Mouse (Mus musculus): ENCODE results near the gene Mtor. TPM values are rescaled to one million over a fixed set of nuclear protein-coding genes. Genes with fewer than 3 reads are reported as not detected.

Gene Mtor
- polyA plus RNA-seq, 1 experiment from 2014 or later = 16.5 TPM

DNA sequence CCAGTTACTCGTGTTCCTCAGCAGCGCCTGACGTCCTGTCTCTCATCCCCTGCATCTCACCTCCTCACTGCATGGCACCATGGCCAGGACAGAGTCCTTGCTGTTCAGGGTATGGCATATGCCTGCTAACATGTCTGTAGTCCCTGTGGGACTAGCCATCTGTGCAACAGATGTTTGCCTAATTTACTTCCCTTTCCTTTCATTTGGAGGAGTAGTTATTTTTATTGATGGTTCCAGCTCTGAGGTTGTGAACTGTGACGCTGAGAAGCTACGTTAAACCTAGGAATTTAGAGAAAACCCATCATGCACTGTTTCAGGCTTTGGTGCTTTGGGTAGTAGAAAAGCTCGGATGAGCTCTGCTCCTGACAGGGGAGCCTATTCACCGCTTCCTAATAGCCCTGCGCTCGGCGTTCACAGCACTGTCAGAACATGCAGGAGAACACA is 23.0 kb downstream of the Mtor start:
- Histone ChIP-seq H3K27me3 (no peaks in the 10 kb centered on the region), H3K9me3 (no peaks in the 10 kb centered on the region), H3K9ac (peak overlapping the region; percentile 25; the same call in 1 of the 2 replicates), H3K27ac (peak overlapping the region; percentile 76), H3K4me2 (replicated peaks) (no peak overlapping the region), H3K4me1 (peaks cover 16% of the 10 kb centered on the region), H3K36me3 (peaks cover 97% of the 10 kb centered on the region), H3K4me3 (no peak overlapping the region)
- 18% methylated on average over 10 of the region's 10 CpGs for whole genome bisulfite sequencing
- ATAC-seq (ENCODE audit: low FRiP score, low read depth) = peak; percentile 81

DNA sequence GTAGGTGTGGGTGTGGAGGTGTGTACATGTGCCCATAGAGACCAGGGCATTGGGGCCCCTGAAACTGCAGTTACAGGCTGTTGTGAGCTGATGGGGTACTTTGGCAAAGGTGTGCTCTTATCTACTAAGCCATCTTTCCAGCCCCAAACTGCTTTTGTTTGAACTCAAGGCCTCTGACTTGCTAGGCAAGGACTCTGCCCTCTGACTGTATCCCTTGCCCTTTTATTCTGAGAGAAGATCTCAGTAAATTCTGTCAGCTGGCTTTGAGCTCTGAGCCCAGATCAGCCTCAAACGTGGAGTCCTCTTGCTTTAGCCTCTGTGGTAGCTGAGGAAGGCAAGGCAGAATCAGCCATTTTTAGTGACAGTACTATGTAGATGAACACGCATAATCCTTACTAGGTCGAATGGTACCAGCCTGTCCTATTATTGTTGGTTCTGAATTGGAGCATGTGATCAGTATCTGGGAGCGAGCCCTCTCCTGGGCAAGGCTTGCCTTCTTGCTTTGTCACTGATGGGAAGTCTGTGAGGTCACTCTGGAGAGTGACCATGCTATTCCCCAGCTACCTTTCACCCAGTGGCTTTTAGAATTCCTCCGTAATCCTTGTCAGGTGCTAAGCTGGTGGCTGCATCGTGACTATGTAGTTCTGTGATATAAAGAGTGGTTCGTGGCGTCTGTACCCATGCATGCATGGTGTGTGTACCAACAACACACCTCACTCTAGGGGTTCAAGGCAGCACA is 24.2 kb downstream of the Mtor start:
- no peaks in the 10 kb centered on the region for H3K27me3 ChIP-seq
- H3K9me3 ChIP-seq = no peaks in the 10 kb centered on the region
- WGBS = 87% methylated on average over 8 of the region's 8 CpGs
- no peak overlapping the region for H3K4me2 ChIP-seq (replicated peaks)
- H3K27ac ChIP-seq = 0 out of 2 replicates have a peak overlapping the region, but pooled peaks have one; percentile 70
- ATAC-seq (ENCODE audit: low FRiP score, low read depth) = no peak
- H3K4me3 ChIP-seq = no peak overlapping the region
- peaks cover 16% of the 10 kb centered on the region for H3K4me1 ChIP-seq
- peak overlapping the region; percentile 25; the same call in 1 of the 2 replicates for H3K9ac ChIP-seq
- peaks cover 96% of the 10 kb centered on the region for H3K36me3 ChIP-seq

DNA sequence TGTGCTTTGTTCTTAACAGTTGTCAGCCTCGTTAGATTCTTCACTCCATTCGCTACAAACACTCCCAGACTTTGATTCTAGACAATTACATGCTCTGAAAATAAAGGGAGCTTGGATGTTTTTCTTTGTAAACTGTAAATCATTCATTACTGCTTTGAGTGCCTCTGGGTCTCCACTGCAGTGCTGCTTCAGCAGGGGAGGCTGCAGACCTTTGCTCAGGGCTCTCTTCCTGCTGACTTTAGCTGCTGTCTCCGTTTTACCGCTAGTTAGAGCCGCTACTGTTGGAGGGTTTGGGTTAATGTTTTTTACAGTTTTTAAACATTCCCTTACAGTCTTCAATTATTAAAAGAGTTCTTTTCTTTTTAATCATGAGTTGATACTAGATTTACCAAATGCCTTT is 25.1 kb downstream of the Mtor start:
- H3K27ac ChIP-seq = no peak overlapping the region
- H3K4me1 ChIP-seq = peaks cover 16% of the 10 kb centered on the region
- H3K4me2 ChIP-seq (replicated peaks) = no peak overlapping the region
- 74% methylated on average over 5 of the region's 5 CpGs for WGBS
- peaks cover 93% of the 10 kb centered on the region for H3K36me3 ChIP-seq
- no peak for ATAC-seq (ENCODE audit: low FRiP score, low read depth)
- no peak overlapping the region for H3K4me3 ChIP-seq
- H3K27me3 ChIP-seq = no peaks in the 10 kb centered on the region
- no peak overlapping the region for H3K9ac ChIP-seq
- H3K9me3 ChIP-seq = no peaks in the 10 kb centered on the region

DNA sequence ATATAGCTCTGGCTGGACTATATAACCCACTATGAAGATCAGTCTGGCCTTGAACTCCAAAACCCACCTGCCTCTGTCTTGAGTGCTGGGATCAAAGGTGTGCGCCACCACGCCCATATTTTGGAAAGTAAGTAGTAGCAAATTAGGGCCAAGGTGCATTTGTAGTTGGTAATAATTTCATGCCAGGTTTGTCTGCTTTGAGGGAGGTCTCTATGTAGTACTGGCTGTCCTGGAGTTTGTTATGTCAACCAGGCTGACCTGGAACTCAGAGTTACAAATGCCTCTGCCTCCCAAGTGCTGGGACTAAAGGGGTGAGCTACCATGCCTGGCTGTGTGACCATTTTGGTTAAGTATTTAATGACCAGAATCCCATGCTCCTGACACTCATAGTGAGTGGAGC is 31.8 kb downstream of the Mtor start:
- 95% methylated on average over 2 of the region's 2 CpGs for WGBS
- Histone ChIP-seq H3K4me2 (replicated peaks) (no peak overlapping the region), H3K9me3 (no peaks in the 10 kb centered on the region), H3K36me3 (peaks cover 94% of the 10 kb centered on the region), H3K4me1 (no peaks in the 10 kb centered on the region), H3K9ac (no peak overlapping the region), H3K27me3 (no peaks in the 10 kb centered on the region), H3K27ac (no peak overlapping the region), H3K4me3 (no peak overlapping the region)
- ATAC-seq (ENCODE audit: low FRiP score, low read depth) = no peak

DNA sequence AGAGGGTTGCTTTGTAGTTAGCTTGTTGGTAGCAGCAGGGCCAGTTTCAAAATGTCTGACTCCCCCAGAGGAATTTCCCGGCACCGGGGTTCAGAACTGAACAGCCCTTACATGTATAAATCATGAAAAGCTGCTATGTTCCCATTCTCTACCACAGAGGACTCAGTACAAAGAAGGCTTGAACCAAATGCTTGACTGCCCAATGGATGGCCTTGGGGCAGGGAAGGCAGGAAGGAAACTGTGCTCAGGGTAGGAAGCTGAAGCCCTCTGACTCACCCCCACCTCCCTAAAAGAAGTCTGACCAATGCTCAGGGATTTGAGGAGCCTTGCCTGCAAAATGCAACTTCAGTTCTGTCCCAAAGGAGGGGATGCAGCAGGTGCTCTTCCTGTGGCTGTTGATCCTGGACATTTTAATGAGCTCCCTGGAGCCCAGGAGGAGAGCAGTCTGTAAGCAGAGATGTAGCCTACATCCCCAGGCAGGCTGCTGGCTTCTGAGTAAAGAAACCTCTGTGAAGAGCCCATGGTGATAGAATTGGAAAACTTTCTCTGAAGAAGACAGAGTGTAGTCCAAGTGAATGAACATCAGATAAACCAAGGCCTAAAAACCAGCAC is 33.3 kb downstream of the Mtor start:
- 84% methylated on average over 2 of the region's 2 CpGs for WGBS
- H3K36me3 ChIP-seq = peaks cover 95% of the 10 kb centered on the region
- H3K4me2 ChIP-seq (replicated peaks) = no peak overlapping the region

DNA sequence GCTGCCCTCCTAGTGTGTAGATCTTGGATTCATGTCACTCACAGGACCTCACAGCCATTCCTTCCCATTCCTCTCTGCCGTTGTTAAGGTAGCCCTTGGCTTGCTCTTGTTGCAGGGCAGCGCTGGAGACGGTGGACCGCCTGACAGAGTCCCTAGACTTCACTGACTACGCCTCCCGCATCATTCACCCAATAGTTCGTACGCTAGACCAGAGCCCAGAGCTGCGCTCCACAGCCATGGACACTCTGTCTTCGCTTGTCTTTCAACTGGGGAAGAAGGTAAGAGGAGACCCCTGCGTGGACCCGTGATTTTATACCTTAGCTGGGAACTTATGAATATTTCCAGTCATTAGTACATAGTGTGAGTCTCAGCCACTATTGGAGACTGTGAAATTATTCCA is 36.1 kb downstream of the Mtor start:
- Histone ChIP-seq H3K36me3 (peaks cover 95% of the 10 kb centered on the region), H3K27me3 (no peaks in the 10 kb centered on the region)
- 93% methylated on average over 12 of the region's 12 CpGs for WGBS

More for the DNA sequence above, 33.3 kb downstream of the Mtor start:
- Histone ChIP-seq H3K9ac (no peak overlapping the region), H3K9me3 (no peaks in the 10 kb centered on the region), H3K4me1 (0 out of 2 replicates have a peak, but pooled peaks cover 3% of the 10 kb centered on the region), H3K27ac (no peak overlapping the region), H3K4me3 (no peak overlapping the region), H3K27me3 (no peaks in the 10 kb centered on the region)
- no peak for ATAC-seq (ENCODE audit: low FRiP score, low read depth)

DNA sequence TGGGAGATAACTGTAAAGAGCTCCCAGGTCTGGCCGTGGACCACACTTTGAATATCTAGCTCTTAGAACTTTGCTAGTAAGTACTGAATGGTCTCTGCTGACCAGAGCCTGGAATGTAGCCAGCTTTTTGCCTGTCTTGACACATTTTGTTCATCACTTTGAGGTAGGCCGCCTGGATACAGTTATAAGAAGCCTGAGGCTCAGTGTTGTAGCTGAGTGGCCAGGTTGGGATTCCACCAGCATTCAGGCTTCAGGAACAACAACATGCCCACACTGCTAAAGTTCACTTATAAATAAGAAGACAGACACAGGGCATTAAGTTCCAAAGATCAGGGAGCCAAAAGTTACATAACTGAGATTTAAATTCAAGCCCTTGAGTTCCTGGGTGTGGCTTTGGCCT is 39.4 kb downstream of the Mtor start:
- Histone ChIP-seq H3K27me3 (no peaks in the 10 kb centered on the region), H3K9ac (no peak overlapping the region), H3K36me3 (peaks cover 96% of the 10 kb centered on the region), H3K4me2 (replicated peaks) (no peak overlapping the region), H3K27ac (no peak overlapping the region), H3K4me3 (no peak overlapping the region), H3K4me1 (0 out of 2 replicates have a peak, but pooled peaks cover 3% of the 10 kb centered on the region), H3K9me3 (no peaks in the 10 kb centered on the region)
- ATAC-seq (ENCODE audit: low FRiP score, low read depth) = no peak
- 61% methylated on average over 2 of the region's 2 CpGs for WGBS

More for the DNA sequence above, 36.1 kb downstream of the Mtor start:
- Histone ChIP-seq H3K4me1 (0 out of 2 replicates have a peak, but pooled peaks cover 3% of the 10 kb centered on the region), H3K9ac (no peak overlapping the region), H3K9me3 (no peaks in the 10 kb centered on the region), H3K4me2 (replicated peaks) (no peak overlapping the region), H3K27ac (no peak overlapping the region), H3K4me3 (no peak overlapping the region)
- ATAC-seq (ENCODE audit: low FRiP score, low read depth) = no peak

DNA sequence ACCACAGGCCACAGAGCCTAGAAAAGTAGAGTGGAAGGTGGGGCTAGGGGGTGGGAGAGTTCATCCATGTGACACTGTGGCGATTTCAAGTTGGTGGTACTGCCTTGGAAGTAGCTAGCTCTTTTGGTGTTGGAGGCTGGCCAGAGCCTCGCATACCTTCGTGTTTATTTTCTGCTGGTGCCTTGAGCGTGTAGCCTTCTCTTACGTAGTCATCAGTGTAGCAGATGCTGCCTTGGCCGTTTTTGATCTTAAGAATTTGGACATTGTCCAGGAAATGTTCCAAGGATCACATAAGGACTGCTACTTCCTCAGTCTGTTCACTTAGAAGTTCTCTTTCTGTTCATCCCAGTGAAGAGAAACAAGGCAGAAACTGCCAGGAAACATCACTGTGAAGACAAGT is 42.1 kb downstream of the Mtor start:
- Histone ChIP-seq H3K27ac (no peak overlapping the region), H3K4me2 (replicated peaks) (no peak overlapping the region), H3K4me1 (0 out of 2 replicates have a peak, but pooled peaks cover 3% of the 10 kb centered on the region), H3K9ac (no peak overlapping the region), H3K27me3 (no peaks in the 10 kb centered on the region), H3K9me3 (no peaks in the 10 kb centered on the region), H3K36me3 (peaks cover 90% of the 10 kb centered on the region), H3K4me3 (no peak overlapping the region)
- no peak for ATAC-seq (ENCODE audit: low FRiP score, low read depth)
- WGBS = 65% methylated on average over 6 of the region's 6 CpGs

DNA sequence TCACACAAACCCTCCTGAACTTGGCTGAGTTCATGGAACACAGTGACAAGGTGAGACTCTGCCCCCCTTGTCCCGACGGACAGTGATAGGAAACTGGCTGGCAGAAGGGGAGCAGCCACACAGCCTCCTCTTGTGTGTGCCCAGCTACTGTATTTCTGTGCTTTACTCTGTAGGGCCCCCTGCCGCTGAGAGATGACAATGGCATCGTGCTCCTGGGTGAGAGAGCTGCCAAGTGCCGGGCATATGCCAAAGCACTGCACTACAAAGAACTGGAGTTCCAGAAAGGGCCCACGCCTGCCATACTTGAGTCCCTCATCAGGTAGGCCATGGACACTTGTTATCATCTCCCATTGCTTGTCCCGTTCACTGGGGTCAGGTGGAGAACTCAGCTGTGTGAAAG is 43.0 kb downstream of the Mtor start:
- Histone ChIP-seq H3K9ac (no peak overlapping the region), H3K4me2 (replicated peaks) (no peak overlapping the region), H3K9me3 (no peaks in the 10 kb centered on the region), H3K36me3 (peaks cover 90% of the 10 kb centered on the region), H3K27ac (no peak overlapping the region), H3K4me1 (0 out of 2 replicates have a peak, but pooled peaks cover 1% of the 10 kb centered on the region), H3K27me3 (no peaks in the 10 kb centered on the region), H3K4me3 (no peak overlapping the region)
- 90% methylated on average over 7 of the region's 7 CpGs for WGBS
- no peak for ATAC-seq (ENCODE audit: low FRiP score, low read depth)

DNA sequence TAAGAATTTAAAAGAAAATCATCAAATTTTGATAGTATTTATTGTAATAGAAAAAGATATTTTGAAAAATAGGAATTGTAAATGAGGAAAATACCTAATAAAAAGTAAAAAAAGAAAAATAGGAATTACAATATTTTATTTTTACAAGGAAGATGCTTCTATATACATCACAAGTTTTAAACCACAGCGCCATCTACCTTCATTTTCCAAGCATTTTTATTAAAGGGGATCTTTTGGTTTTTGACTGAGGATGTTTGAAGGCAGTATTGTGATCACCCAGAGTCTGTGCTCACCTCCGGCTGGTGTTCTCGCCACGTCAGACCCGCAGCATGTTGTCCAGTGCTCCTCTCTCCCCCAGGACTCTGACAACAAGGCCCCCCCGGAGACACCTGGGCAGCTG is 46.7 kb downstream of the Mtor start:
- Histone ChIP-seq H3K36me3 (peaks cover 87% of the 10 kb centered on the region), H3K4me3 (no peak overlapping the region), H3K9me3 (no peaks in the 10 kb centered on the region), H3K27me3 (no peaks in the 10 kb centered on the region), H3K4me1 (no peaks in the 10 kb centered on the region; the same call in 1 of the 2 replicates), H3K27ac (no peak overlapping the region), H3K9ac (no peak overlapping the region), H3K4me2 (replicated peaks) (no peak overlapping the region)
- no peak for ATAC-seq (ENCODE audit: low FRiP score, low read depth)
- WGBS = 90% methylated on average over 6 of the region's 6 CpGs

DNA sequence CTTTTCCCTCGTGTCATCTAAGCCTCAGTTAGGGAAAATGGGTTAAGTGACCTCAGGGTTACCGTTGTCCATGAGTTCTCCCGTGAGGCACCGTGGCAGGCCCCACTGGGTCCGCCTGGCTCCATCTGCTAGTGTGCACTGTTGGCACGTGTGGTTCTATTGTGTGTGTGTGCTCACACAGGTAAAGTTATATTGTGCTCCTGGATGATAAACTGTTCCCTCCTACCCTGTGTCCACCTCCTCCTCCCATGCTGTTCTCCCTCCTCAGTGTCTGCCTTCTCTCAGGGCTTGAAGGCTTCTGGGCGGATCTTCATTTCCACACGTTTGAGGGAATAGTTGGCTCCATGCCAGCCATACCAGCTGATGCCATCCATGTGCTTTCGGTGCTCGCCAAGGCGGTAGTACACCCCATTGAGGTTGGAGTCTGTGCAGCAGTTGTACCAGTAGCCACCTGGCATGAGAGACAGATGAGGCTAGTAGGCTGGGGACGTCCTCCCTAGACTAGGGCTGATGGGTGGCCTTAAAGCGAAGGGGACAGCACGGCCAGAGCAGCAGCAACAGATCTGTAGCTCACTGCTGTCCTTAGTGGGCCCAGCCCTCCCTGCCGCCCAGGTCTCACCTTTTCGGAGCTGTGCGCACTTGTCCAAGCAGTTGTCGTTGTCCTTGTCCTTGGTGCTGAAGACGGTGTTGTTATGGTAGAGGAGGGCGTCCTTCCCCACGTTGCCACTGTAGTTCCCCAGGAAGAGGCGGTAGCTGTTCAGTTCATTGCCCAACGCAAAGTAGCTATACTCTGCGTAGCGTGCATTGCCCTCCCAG is 47.7 kb downstream of the Mtor start:
- Histone ChIP-seq H3K4me1 (no peaks in the 10 kb centered on the region; the same call in 1 of the 2 replicates), H3K9ac (no peak overlapping the region), H3K27ac (no peak overlapping the region), H3K36me3 (peaks cover 83% of the 10 kb centered on the region), H3K9me3 (no peaks in the 10 kb centered on the region), H3K27me3 (no peaks in the 10 kb centered on the region), H3K4me3 (no peak overlapping the region), H3K4me2 (replicated peaks) (no peak overlapping the region)
- ATAC-seq (ENCODE audit: low FRiP score, low read depth) = no peak
- WGBS = 87% methylated on average over 25 of the region's 25 CpGs

DNA sequence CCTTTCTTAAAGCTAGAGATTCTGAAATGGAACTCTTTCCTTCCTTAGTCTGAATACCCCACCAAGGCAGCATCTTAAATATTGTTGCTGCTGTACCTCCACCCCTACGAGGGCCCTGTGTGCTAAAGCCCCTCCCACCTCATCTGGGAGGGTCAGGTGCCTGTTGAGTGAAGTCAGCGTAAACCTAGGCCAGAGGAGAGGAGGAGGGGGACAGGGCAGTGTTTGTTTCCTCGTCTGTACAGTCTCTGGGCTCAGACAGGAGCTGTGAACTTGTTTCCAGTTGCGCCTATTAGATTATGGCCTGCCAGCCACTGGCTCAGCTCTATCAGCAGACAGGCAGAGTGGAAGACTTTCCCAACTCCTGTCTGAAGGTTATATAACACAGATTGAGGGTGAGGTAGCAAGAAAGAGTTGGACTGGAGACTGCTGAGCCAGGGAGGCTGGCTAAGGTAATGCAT is 52.0 kb downstream of the Mtor start, which contains the start of gene Angptl7:
Gene Angptl7, minus strand, starts transcription at position 51 of the 458 bp plus-strand sequence.
- H3K36me3 ChIP-seq = peaks cover 78% of the 10 kb centered on the region
- H3K4me2 ChIP-seq (replicated peaks) = no peak within 1 kb of the TSS
- peaks cover 7% of the 10 kb centered on the region for H3K4me1 ChIP-seq
- no peak within 1 kb of the TSS for H3K4me3 ChIP-seq
- 42% methylated on average over 4 of the region's 4 CpGs for WGBS
- no peak within 1 kb of the TSS for H3K27ac ChIP-seq
- ATAC-seq (ENCODE audit: low FRiP score, low read depth) = no peak
- H3K9me3 ChIP-seq = no peaks in the 10 kb centered on the region
- peak within 1 kb of the TSS; percentile 31; the same call in 1 of the 2 replicates for H3K9ac ChIP-seq
- H3K27me3 ChIP-seq = no peaks in the 10 kb centered on the region

Data from limb, embryonic 13.5 days (tissue).